Mouse (Mus musculus) spleen, adult 2 months (tissue): ENCODE measurements around the gene Ap1s2. TPM values are rescaled to one million over a fixed set of nuclear protein-coding genes. Genes with fewer than 3 reads are reported as not detected.

Experiments used
- DNase-seq, 2 experiments: peaks; one replicate each; pipeline versions ENCODE4 v3.0.0 to v3.0.0-alpha.2; 2012 to 2021; ENCODE audit warnings: low spot score in 2 of 2, low read depth in 1 of 2
- H3K27ac ChIP-seq: fragments of 200-500 bp; 2 replicates; pipeline ENCODE4 v1.5.1; 2012; ENCODE audit warnings: low read length, inconsistent platforms; ENCODE audit not compliant: insufficient read depth
- H3K27me3 ChIP-seq: fragments of 200-500 bp; 2 replicates; pipeline ENCODE4 v1.6.1; 2012; ENCODE audit warnings: mild to moderate bottlenecking, moderate library complexity, low read length, inconsistent platforms; ENCODE audit not compliant: control insufficient read depth, insufficient read depth
- H3K36me3 ChIP-seq: fragments of 200-500 bp; 2 replicates; pipeline ENCODE4 v1.6.1; 2012; ENCODE audit warnings: mild to moderate bottlenecking, low read length, inconsistent platforms; ENCODE audit not compliant: control insufficient read depth, insufficient read depth
- H3K4me1 ChIP-seq: fragments of 200-500 bp; 2 replicates; pipeline ENCODE4 v1.6.1; 2011; ENCODE audit warnings: inconsistent platforms; ENCODE audit not compliant: control insufficient read depth, insufficient read depth, insufficient read length
- H3K4me3 ChIP-seq: fragments of 200-500 bp; 2 replicates; pipeline ENCODE4 v1.5.1; 2011; ENCODE audit warnings: mild to moderate bottlenecking, inconsistent platforms; ENCODE audit not compliant: insufficient read depth, insufficient read length; ENCODE audit errors: extremely low read depth
- CTCF ChIP-seq: fragments of 200-500 bp; IDR thresholded peaks from 2 replicates; pipeline ENCODE4 v1.5.1; 2011; ENCODE audit warnings: mild to moderate bottlenecking, inconsistent platforms; ENCODE audit not compliant: insufficient read depth, insufficient read length, insufficient replicate concordance; ENCODE audit errors: extremely low read depth
- POLR2A ChIP-seq: fragments of 200-500 bp; IDR thresholded peaks from 2 replicates; pipeline ENCODE4 v1.6.1; 2011; ENCODE audit warnings: low read depth, low read length, inconsistent platforms
- WGBS: fragments of 180-500 bp; shearing (Covaris S2); methylation state at CpG from one replicate; pipeline ENCODE4 v1.1.7; 2018; 5-methylcytosine and 5-hydroxymethylcytosine counted together
- polyA plus RNA-seq: library from polyadenylated mRNA; depleted of rRNA; stranded (reverse); fragments of >200 nt; gene quantifications from 2 replicates; pipeline ENCODE4 v1.2.3, GENCODE M21; 2012; rRNA removed

The Ap1s2 gene
- 1.7 and 3.1 TPM in 2 replicates for polyA plus RNA-seq

DNA sequence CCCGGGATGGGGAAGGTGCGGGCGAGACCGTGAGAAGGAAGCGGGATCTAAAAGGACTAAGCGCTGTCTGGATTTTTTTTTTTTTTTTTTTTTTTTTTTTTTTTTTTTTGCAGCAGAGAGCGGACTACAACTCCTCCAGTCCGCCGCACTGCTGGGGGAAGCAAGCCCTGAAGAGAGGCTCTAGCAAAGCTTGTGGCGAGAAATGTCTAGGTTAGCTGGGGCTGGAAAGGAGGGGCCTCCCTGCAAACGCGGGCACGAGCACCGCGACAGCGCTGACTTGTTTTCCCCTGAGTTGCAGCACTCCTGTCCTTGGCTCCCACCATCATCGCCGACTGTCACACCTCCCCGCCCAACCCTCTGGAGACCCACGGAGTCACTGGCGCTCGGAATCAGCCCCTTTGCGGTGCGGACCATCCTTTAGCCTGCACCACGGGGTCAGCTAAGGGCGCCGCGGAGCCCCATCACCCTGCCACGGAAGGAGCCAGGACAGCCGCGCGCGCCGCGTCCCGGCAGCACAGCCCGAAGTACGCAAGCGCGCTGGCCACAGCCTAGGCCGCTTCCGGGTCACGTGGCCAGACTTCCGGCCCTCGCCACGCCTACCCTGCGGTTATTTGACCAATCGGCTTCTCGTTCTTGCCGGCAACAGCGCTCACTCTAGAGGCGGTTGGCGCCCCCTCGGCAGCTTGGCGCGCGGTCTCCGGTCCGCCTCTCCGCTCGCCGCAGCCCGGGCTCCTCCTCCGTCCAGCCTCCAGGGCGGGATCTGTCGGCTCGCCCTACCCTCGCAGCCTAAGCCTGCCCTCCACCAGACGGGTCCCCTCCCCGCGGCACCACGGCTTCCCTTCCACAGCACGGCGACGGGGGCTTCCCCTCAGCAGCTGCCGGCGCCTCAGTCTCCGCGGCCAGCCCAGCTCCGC lies at the start of gene Ap1s2:
TSS of gene Ap1s2 (plus strand) at position 681 of the 914 bp plus-strand sequence.
- no peaks in the 10 kb centered on the region for H3K36me3 ChIP-seq
- DNase-seq, result peak; percentile 87 to 91
- TF ChIP-seq CTCF (0 out of 2 replicates have a peak, but pooled peaks have one; percentile 1), POLR2A (peak; percentile 82)
- 36% methylated on average over 80 of the region's 80 CpGs for WGBS
- no peaks in the 10 kb centered on the region for H3K27me3 ChIP-seq
- no peaks in the 10 kb centered on the region for H3K4me1 ChIP-seq
- H3K4me3 ChIP-seq, result peak within 1 kb of the TSS; percentile 93
- H3K27ac ChIP-seq, result peak within 1 kb of the TSS; percentile 96

DNA sequence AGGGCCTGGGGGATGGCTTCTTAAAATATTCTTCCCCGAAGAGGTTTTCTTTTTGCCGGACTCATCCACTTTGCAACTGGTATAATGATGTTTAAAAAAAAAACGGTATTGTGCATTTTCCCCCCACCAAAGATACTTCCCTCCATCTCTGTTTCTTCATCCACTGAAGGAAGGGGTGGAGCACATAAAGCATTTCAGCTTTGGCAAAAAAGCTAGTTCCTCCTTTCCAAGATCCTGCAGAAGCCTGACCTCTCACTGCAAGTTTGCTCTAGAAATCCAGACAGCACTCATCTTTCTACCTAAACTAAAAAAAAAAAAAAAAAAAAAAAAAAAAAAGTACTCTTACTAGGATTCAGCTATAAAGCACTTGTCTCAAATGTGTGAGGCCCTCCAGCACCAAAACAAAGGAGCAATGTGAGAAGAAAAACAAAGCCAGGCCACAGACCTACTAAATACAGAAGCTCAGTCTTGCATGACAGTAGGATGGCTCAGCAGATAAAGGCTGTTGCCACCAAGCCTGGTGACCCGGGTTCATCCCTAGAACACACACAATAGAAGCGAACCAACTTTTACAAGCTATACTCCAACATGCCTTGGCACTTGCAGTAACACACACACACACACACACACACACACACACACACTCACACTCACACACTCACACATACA lies 41.0 kb upstream of the Ap1s2 start:
- no peak overlapping the region for H3K4me3 ChIP-seq
- TF ChIP-seq CTCF (no peak), POLR2A (no peak)
- H3K27ac ChIP-seq, result no peak overlapping the region
- DNase-seq, result no peak
- WGBS, result 52% methylated on average over 5 of the region's 5 CpGs
- H3K27me3 ChIP-seq, result no peaks in the 10 kb centered on the region
- no peaks in the 10 kb centered on the region for H3K36me3 ChIP-seq
- peaks cover 4% of the 10 kb centered on the region for H3K4me1 ChIP-seq

- TF ChIP-seq CTCF (no peak), POLR2A (no peak)
- Histone ChIP-seq H3K27me3 (no peaks in the 10 kb centered on the region), H3K27ac (no peak overlapping the region), H3K36me3 (no peaks in the 10 kb centered on the region), H3K4me1 (peaks cover 4% of the 10 kb centered on the region), H3K4me3 (no peak overlapping the region)
- no peak for DNase-seq
- WGBS, result 57% methylated on average over 11 of the region's 11 CpGs
Measured at GRCm38 (mm10) chrX:163868659-163869278, 40.0 kb upstream of the Ap1s2 start.

DNA sequence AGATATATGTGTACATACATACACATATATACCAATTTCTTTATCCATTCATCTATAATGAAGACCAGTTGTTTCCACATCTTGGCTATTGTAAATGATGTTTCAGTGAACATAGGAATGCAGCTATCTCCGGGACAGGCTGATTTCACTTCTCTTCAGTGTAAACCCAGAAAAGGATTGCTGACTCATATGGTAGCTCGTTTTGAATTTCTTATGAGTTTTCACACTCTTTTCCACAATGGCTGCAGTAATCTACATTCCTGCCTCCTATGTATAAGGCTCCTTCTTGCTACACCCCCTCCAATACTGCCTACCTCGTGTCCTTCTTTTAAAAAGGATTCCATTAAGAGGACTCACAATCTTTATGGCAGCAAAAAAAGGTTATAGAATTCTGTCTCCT lies 32.9 kb upstream of the Ap1s2 start:
- TF ChIP-seq POLR2A (no peak), CTCF (no peak)
- peaks cover 7% of the 10 kb centered on the region; the same call in 1 of the 2 replicates for H3K4me1 ChIP-seq
- WGBS, result 69% methylated on average over 3 of the region's 3 CpGs

GRCm38 (mm10) chrX:163876636-163877035 lies 32.2 kb upstream of the Ap1s2 start:
- H3K36me3 ChIP-seq, result no peaks in the 10 kb centered on the region
- TF ChIP-seq CTCF, result no peak
- TF ChIP-seq POLR2A, result no peak

More for the DNA sequence above, 32.9 kb upstream of the Ap1s2 start:
- no peaks in the 10 kb centered on the region for H3K27me3 ChIP-seq
- H3K36me3 ChIP-seq, result no peaks in the 10 kb centered on the region
- H3K27ac ChIP-seq, result no peak overlapping the region
- no peak for DNase-seq
- H3K4me3 ChIP-seq, result no peak overlapping the region

GRCm38 (mm10) chrX:163879039-163879438 lies 29.8 kb upstream of the Ap1s2 start:
- WGBS, result 55% methylated on average over 6 of the region's 6 CpGs
- TF ChIP-seq CTCF, result no peak
- TF ChIP-seq POLR2A, result no peak

More at GRCm38 (mm10) chrX:163876636-163877035, 32.2 kb upstream of the Ap1s2 start:
- Histone ChIP-seq H3K4me1 (peaks cover 7% of the 10 kb centered on the region; the same call in 1 of the 2 replicates), H3K27me3 (no peaks in the 10 kb centered on the region), H3K4me3 (no peak overlapping the region), H3K27ac (no peak overlapping the region)
- DNase-seq, result no peak
- 51% methylated on average over 4 of the region's 4 CpGs for WGBS

More at GRCm38 (mm10) chrX:163879039-163879438, 29.8 kb upstream of the Ap1s2 start:
- Histone ChIP-seq H3K27me3 (no peaks in the 10 kb centered on the region), H3K4me1 (peaks cover 7% of the 10 kb centered on the region; the same call in 1 of the 2 replicates), H3K4me3 (no peak overlapping the region), H3K36me3 (no peaks in the 10 kb centered on the region), H3K27ac (no peak overlapping the region)
- no peak for DNase-seq
